Comparison of ENCODE assay signal across 10 mouse cellular contexts in genomic region chr7:45012824-45013223, GRCm38 (mm10).
"Had no signal": no experiment of that assay in that cellular context is flagged by ENCODE, and none has a peak within 500 bp of the region (broad histone marks: within the 10 kb centered on the region; RNA-seq: fewer than 3 reads in every experiment).

No protein-coding gene starts in this region.

- H3K27ac ChIP-seq: midbrain, embryonic 10.5 days; neural tube, embryonic 12.5 days; stomach, postnatal 0 days had no signal

- H3K27me3 ChIP-seq: neural tube, embryonic 12.5 days had no signal

- H3K4me2 ChIP-seq: lung, embryonic 14.5 days; neural tube, embryonic 12.5 days had no signal

- H3K9me3 ChIP-seq: midbrain, embryonic 10.5 days; neural tube, embryonic 12.5 days had no signal

- H3K4me3 ChIP-seq: midbrain, embryonic 10.5 days; neural tube, embryonic 12.5 days had no signal

- DNase-seq: kidney, postnatal 14 days; left cerebral cortex, postnatal 4 days; lung, embryonic 14.5 days; lung, postnatal 10 days; lung, postnatal 4 days; midbrain, embryonic 14.5 days; thymus, postnatal 4 days had no signal

- H3K9ac ChIP-seq: lung, embryonic 14.5 days; neural tube, embryonic 12.5 days had no signal
